Mouse (Mus musculus) small intestine, adult 2 months (tissue): Measurements from ENCODE around the gene Hist2h2bb.

ENCODE experiments used
- CTCF ChIP-seq: fragments of 200-500 bp; IDR thresholded peaks from 2 replicates; pipeline ENCODE4 v1.5.1; 2012; ENCODE audit warnings: low read depth, mild to moderate bottlenecking, control low read depth, inconsistent platforms, low read length, moderate library complexity, mixed read lengths; ENCODE audit not compliant: insufficient replicate concordance, insufficient read length; ENCODE audit errors: extremely low read depth
- POLR2A ChIP-seq: fragments of 200-500 bp; IDR thresholded peaks from 2 replicates; pipeline ENCODE4 v1.6.1; 2012; ENCODE audit warnings: low read depth, mild to moderate bottlenecking, control low read depth, inconsistent platforms, low read length, moderate library complexity

- TF ChIP-seq CTCF: no peak
- no peak for TF ChIP-seq POLR2A
Measured at GRCm38 (mm10) chr3:96250890-96251289, 18.7 kb upstream of the Hist2h2bb start.
